Mouse (Mus musculus): Measurements from ENCODE around the gene Taldo1. TPM values are rescaled to one million over a fixed set of nuclear protein-coding genes. Genes with fewer than 3 reads are reported as not detected.

The Taldo1 gene
- total RNA-seq, 2 experiments from 2014 or later, result 102 to 119 TPM

Other genes with a start within 250 kb of the Taldo1 start
- gene Rnh1, start 219.3 kb upstream of the Taldo1 start, total RNA-seq (2021), result 10 to 100 TPM; 25.8 to 25.9 TPM
- 100 to 1,000 TPM; 249 to 272 TPM for gene Hras, start 198.2 kb upstream of the Taldo1 start, total RNA-seq (2021)
- gene Lrrc56, start 198.0 kb upstream of the Taldo1 start, total RNA-seq (2021), result 1 to 10 TPM; 3.6 to 4.5 TPM
- not detected for gene Lmntd2, start 178.1 kb upstream of the Taldo1 start, total RNA-seq (2021)
- gene Rassf7, start 176.3 kb upstream of the Taldo1 start, total RNA-seq (2021), result under 1 TPM in 1 of 2 experiments, not detected in 1; 0.47 TPM
- 10 to 100 TPM; 65.9 to 66.6 TPM for gene Phrf1, start 163.4 kb upstream of the Taldo1 start, total RNA-seq (2021)
- 1 to 10 TPM in 1 of 2 experiments, not detected in 1; 1.4 TPM for gene Irf7, start 125.7 kb upstream of the Taldo1 start, total RNA-seq (2021)
- not detected for gene Cdhr5, start 115.4 kb upstream of the Taldo1 start, total RNA-seq (2021)
- not detected for gene Sct, start 113.1 kb upstream of the Taldo1 start, total RNA-seq (2021)
- gene Drd4, start 100.2 kb upstream of the Taldo1 start, total RNA-seq (2021), result under 1 TPM; 0.15 to 0.27 TPM
- gene Deaf1, start 64.5 kb upstream of the Taldo1 start, total RNA-seq (2021), result 100 to 1,000 TPM; 164 to 170 TPM
- gene Tmem80, start 64.5 kb upstream of the Taldo1 start, total RNA-seq (2021), result 10 to 100 TPM; 23.6 to 30.6 TPM
- 1 to 10 TPM; 1.3 to 1.8 TPM for gene Eps8l2, start 53.3 kb upstream of the Taldo1 start, total RNA-seq (2021)
- gene Gatd1, start 21.9 kb downstream of the Taldo1 start, total RNA-seq (2021), result 10 to 100 TPM; 36.0 to 42.6 TPM
- gene Cend1, start 37.3 kb downstream of the Taldo1 start, total RNA-seq (2021), result 100 to 1,000 TPM; 338 to 362 TPM
- 100 to 1,000 TPM; 331 to 339 TPM for gene Slc25a22, start 45.7 kb downstream of the Taldo1 start, total RNA-seq (2021)
- 1 to 10 TPM; 1.2 to 2.4 TPM for gene Pidd1, start 51.8 kb downstream of the Taldo1 start, total RNA-seq (2021)
- gene Rplp2, start 55.2 kb downstream of the Taldo1 start, total RNA-seq (2021), result 100 to 1,000 TPM; 572 to 599 TPM
- 10 to 100 TPM; 22.9 to 28.8 TPM for gene Pnpla2, start 63.0 kb downstream of the Taldo1 start, total RNA-seq (2021)
- gene Cracr2b, start 68.9 kb downstream of the Taldo1 start, total RNA-seq (2021), result 1 to 10 TPM; 5.3 to 5.6 TPM
- gene Cd151, start 75.2 kb downstream of the Taldo1 start, total RNA-seq (2021), result 10 to 100 TPM; 27.5 to 33.8 TPM
- gene Polr2l, start 82.9 kb downstream of the Taldo1 start, total RNA-seq (2021), result 10 to 100 TPM; 43.8 to 44.4 TPM
- gene Tspan4, start 83.0 kb downstream of the Taldo1 start, total RNA-seq (2021), result 10 to 100 TPM; 23.2 to 23.7 TPM
- gene Chid1, start 147.7 kb downstream of the Taldo1 start, total RNA-seq (2021), result 10 to 100 TPM; 72.0 to 73.5 TPM
- 100 to 1,000 TPM; 230 to 231 TPM for gene Ap2a2, start 170.0 kb downstream of the Taldo1 start, total RNA-seq (2021)

Measured in left cerebral cortex, postnatal 14 days (tissue).